Mouse (Mus musculus): ENCODE results near the gene Tfpi. TPM values are rescaled to one million over a fixed set of nuclear protein-coding genes. Genes with fewer than 3 reads are reported as not detected.

Gene Tfpi
- total and polyA plus RNA-seq, 3 experiments, result 0.17 to 0.46 TPM; not detected in 1

DNA sequence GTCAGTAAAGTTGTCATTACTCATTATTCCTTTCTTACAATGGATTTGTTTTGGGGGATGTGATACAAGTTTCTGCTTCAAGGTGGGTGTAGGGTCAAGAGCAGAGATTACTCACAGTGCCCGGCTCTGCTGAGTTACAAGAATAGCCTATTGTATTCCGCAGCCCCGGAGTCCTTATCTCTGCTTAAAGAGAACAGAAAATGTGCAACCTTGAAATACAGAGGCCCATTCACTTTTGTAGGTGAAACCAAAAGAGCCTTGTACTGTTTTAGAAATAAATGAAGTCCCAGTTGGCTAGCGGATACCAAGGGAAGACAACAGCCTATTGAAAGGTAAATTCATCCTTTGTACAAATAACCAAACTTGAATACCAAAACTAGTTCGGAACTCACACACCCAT lies 42.2 kb upstream of the Tfpi start:
- Histone ChIP-seq H3K27me3 (replicated peaks) (no peaks in the 10 kb centered on the region), H3K36me3 (replicated peaks in 1 of 2; ENCODE audit: control insufficient read depth in 1 of 2, insufficient read depth in 1 of 2, low read length in 1 of 2) (no peaks in the 10 kb centered on the region), H3K4me1 (ENCODE audit: control insufficient read depth in 1 of 2, insufficient read depth in 2 of 2) (0 out of 4 replicates have a peak, but pooled peaks cover 0 to 2% of the 10 kb centered on the region in 2 experiments), H3K4me2 (ENCODE audit: insufficient read depth, low read depth, poor library complexity, severe bottlenecking) (no peak overlapping the region), H3K4me3 (replicated peaks in 1 of 3; ENCODE audit: low read depth in 2 of 3, low read length in 2 of 3, poor library complexity in 1 of 3) (no peak overlapping the region), H3K27ac (ENCODE audit: insufficient read depth, low read depth) (no peak overlapping the region), H3K79me2 (replicated peaks; ENCODE audit: control insufficient read depth, extremely low read depth, insufficient read depth, poor library complexity, severe bottlenecking) (no peaks in the 10 kb centered on the region), H3K9ac (ENCODE audit: insufficient read depth, low read depth) (no peak overlapping the region), H3K9me3 (replicated peaks; ENCODE audit: low read length) (peaks cover 3% of the 10 kb centered on the region)
- no peak for DNase-seq (ENCODE audit: extremely low read depth)
- dilution Hi-C loops (cut with MboI; ENCODE audit: extremely low pct_ligation_motif_present, extremely low pct_unique_long_range_greater_than_20kb, low sequenced_read_pairs) (no loop called here), in situ Hi-C loops (cut with MboI; ENCODE audit: low pct_ligation_motif_present, low pct_unique_long_range_greater_than_20kb, low sequenced_read_pairs) (no loop called here)
- TF ChIP-seq MYC (IDR thresholded peaks at IDR 0.05; ENCODE audit: low read depth, low read length), result no peak
- TF ChIP-seq ZC3H11A (IDR thresholded peaks at IDR 0.05; ENCODE audit: low read depth, low read length), result no peak
- TF ChIP-seq ZNF384 (IDR thresholded peaks at IDR 0.05; ENCODE audit: low read depth, low read length), result no peak
- TF ChIP-seq CHD2 (IDR thresholded peaks at IDR 0.05; ENCODE audit: low read length), result no peak
- no peak for TF ChIP-seq CHD1 (IDR thresholded peaks at IDR 0.05; ENCODE audit: low read depth, low read length)
- no peak for TF ChIP-seq E2F4 (IDR thresholded peaks at IDR 0.05; ENCODE audit: insufficient replicate concordance, low read depth, low read length)
- no peak for TF ChIP-seq ZMIZ1 (IDR thresholded peaks at IDR 0.05; ENCODE audit: low read depth, low read length)
- no peak for TF ChIP-seq ETS1 (conservative IDR thresholded peaks at IDR 0.05; ENCODE audit: low read depth, low read length)

- Histone ChIP-seq H3K9me3 (replicated peaks; ENCODE audit: low read length) (peaks cover 3% of the 10 kb centered on the region), H3K36me3 (replicated peaks in 1 of 2; ENCODE audit: control insufficient read depth in 1 of 2, insufficient read depth in 1 of 2, low read length in 1 of 2) (peaks cover 0 to 3% of the 10 kb centered on the region in 2 experiments), H3K27ac (ENCODE audit: insufficient read depth, low read depth) (no peak overlapping the region), H3K9ac (ENCODE audit: insufficient read depth, low read depth) (no peak overlapping the region), H3K79me2 (replicated peaks; ENCODE audit: control insufficient read depth, extremely low read depth, insufficient read depth, poor library complexity, severe bottlenecking) (no peaks in the 10 kb centered on the region), H3K4me2 (ENCODE audit: insufficient read depth, low read depth, poor library complexity, severe bottlenecking) (no peak overlapping the region), H3K4me1 (ENCODE audit: control insufficient read depth in 1 of 2, insufficient read depth in 2 of 2) (peaks cover 5 to 17% of the 10 kb centered on the region in 2 experiments), H3K4me3 (replicated peaks in 1 of 3; ENCODE audit: low read depth in 2 of 3, low read length in 2 of 3, poor library complexity in 1 of 3) (no peak overlapping the region), H3K27me3 (replicated peaks) (no peaks in the 10 kb centered on the region)
- no peak for TF ChIP-seq MEF2A (IDR thresholded peaks at IDR 0.05; ENCODE audit: borderline replicate concordance, low read depth, low read length)
- no peak for TF ChIP-seq BHLHE40 (IDR thresholded peaks at IDR 0.05; ENCODE audit: low read depth, low read length)
- TF ChIP-seq POLR2A (IDR thresholded peaks at IDR 0.05; ENCODE audit: low read depth, low read length), result no peak
- DNase-seq (ENCODE audit: extremely low read depth), result no peak
- in situ Hi-C loops (cut with MboI; ENCODE audit: low pct_ligation_motif_present, low pct_unique_long_range_greater_than_20kb, low sequenced_read_pairs), result no loop called here
- dilution Hi-C loops (cut with MboI; ENCODE audit: extremely low pct_ligation_motif_present, extremely low pct_unique_long_range_greater_than_20kb, low sequenced_read_pairs), result no loop called here
Observed at GRCm38 (mm10) chr2:84513281-84513680, 36.7 kb upstream of the Tfpi start.

DNA sequence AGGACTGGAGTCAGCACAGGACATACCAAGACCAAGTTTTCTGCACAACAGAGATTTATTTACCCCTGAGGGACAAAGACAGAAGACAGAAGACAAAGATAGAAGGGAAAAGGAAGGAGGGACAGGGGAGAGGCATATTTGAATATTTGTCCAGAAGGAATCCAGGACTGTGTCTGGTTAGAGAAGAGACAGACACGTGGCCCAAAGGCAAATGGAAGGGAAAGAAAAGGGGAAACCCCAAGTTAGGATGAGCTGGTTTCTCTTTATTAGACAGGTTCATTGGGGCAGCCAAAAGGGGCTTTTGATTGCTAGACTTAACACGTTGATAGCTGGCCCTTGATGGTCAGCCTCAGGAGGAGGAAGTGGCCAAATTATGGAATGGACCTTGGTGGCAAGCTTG lies 34.9 kb upstream of the Tfpi start:
- Histone ChIP-seq H3K27ac (ENCODE audit: insufficient read depth, low read depth) (no peak overlapping the region), H3K4me3 (replicated peaks in 1 of 3; ENCODE audit: low read depth in 2 of 3, low read length in 2 of 3, poor library complexity in 1 of 3) (no peak overlapping the region), H3K79me2 (replicated peaks; ENCODE audit: control insufficient read depth, extremely low read depth, insufficient read depth, poor library complexity, severe bottlenecking) (no peaks in the 10 kb centered on the region), H3K36me3 (replicated peaks in 1 of 2; ENCODE audit: control insufficient read depth in 1 of 2, insufficient read depth in 1 of 2, low read length in 1 of 2) (peaks cover 0 to 3% of the 10 kb centered on the region in 2 experiments), H3K4me2 (ENCODE audit: insufficient read depth, low read depth, poor library complexity, severe bottlenecking) (0 out of 2 replicates have a peak overlapping the region, but pooled peaks have one; percentile 0), H3K4me1 (ENCODE audit: control insufficient read depth in 1 of 2, insufficient read depth in 2 of 2) (peaks cover 5 to 17% of the 10 kb centered on the region in 2 experiments), H3K9ac (ENCODE audit: insufficient read depth, low read depth) (no peak overlapping the region), H3K9me3 (replicated peaks; ENCODE audit: low read length) (no peaks in the 10 kb centered on the region), H3K27me3 (replicated peaks) (no peaks in the 10 kb centered on the region)
- in situ Hi-C loops (cut with MboI; ENCODE audit: low pct_ligation_motif_present, low pct_unique_long_range_greater_than_20kb, low sequenced_read_pairs), result no loop called here
- dilution Hi-C loops (cut with MboI; ENCODE audit: extremely low pct_ligation_motif_present, extremely low pct_unique_long_range_greater_than_20kb, low sequenced_read_pairs), result no loop called here
- peak; percentile 33 for DNase-seq (ENCODE audit: extremely low read depth)
- TF ChIP-seq ZC3H11A (IDR thresholded peaks at IDR 0.05; ENCODE audit: low read depth, low read length) (no peak), USF1 (IDR thresholded peaks at IDR 0.05; ENCODE audit: low read depth, low read length) (peak; percentile 58), UBTF (IDR thresholded peaks at IDR 0.05; ENCODE audit: low read depth, low read length) (no peak), EP300 (IDR thresholded peaks at IDR 0.05; ENCODE audit: low read length) (peak; percentile 49), USF2 (conservative IDR thresholded peaks at IDR 0.05; ENCODE audit: low read depth, low read length) (0 out of 2 replicates have a peak, but pooled peaks have one; percentile 7), BHLHE40 (IDR thresholded peaks at IDR 0.05; ENCODE audit: low read depth, low read length) (0 out of 2 replicates have a peak, but pooled peaks have one; percentile 8), CTCF (conservative IDR thresholded peaks at IDR 0.05 in 1 of 2, IDR thresholded peaks at IDR 0.05 in 1 of 2; ENCODE audit: low read depth in 2 of 2, low read length in 2 of 2) (no peak), MAX (IDR thresholded peaks at IDR 0.05; ENCODE audit: low read length) (peak; percentile 67), MYC (IDR thresholded peaks at IDR 0.05; ENCODE audit: low read depth, low read length) (peak; percentile 77)

Measured in CH12.LX (cell line).